ENCODE assay signal across 24 mouse cellular contexts in the genomic region with DNA sequence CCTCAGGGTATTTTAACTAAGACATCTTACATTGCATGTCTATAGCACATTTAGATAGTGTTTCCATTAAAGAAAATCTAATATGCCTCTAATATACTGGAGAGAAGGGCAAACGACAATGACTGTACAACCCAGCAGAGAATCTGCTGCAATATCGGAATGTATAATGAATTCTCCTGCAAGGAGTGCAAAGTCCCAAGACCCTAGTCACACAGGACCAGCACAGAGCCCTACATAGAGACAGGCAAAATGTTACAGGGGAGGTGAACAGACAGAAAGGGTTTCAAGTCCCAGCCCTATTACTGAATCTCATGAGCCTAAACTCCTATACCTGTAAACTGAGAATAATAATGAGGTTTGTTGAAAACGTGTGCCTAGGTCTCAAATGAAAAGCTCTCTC. TPM values are rescaled to one million over a fixed set of nuclear protein-coding genes. Genes with fewer than 3 reads are reported as not detected.
DNase-seq lines count a peak whose midpoint lies in the region; ATAC-seq lines count a peak whose summit lies in the region.
"Had no signal": no experiment of that assay in that cellular context is flagged by ENCODE, and none has a peak within 500 bp of the region (broad histone marks: within the 10 kb centered on the region; RNA-seq: fewer than 3 reads in every experiment).

No protein-coding gene starts in this region.

- H3K4me3 ChIP-seq in forebrain, embryonic 12.5 days (replicated peaks): no peak overlapping the region
- no peak overlapping the region for H3K4me3 ChIP-seq in forebrain, embryonic 11.5 days (ENCODE audit: low read depth, low read length)
- H3K4me3 ChIP-seq in forebrain, embryonic 16.5 days (replicated peaks; ENCODE audit: low read length): no peak overlapping the region
- no peak overlapping the region for H3K4me3 ChIP-seq in forebrain, embryonic 10.5 days
- H3K4me3 ChIP-seq in midbrain, embryonic 13.5 days (replicated peaks): no peak overlapping the region
- no peak overlapping the region for H3K4me3 ChIP-seq in midbrain, embryonic 10.5 days
- no peak overlapping the region for H3K4me3 ChIP-seq in neural tube, embryonic 15.5 days (replicated peaks)
- H3K4me3 ChIP-seq: embryonic facial prominence, embryonic 10.5 days; embryonic facial prominence, embryonic 13.5 days; erythroblast, embryonic 14.5 days; gastrocnemius, adult 2 months; hindbrain, embryonic 12.5 days; intestine, embryonic 15.5 days had no signal

- no peak overlapping the region for H3K4me2 ChIP-seq in forebrain, embryonic 12.5 days
- no peak overlapping the region for H3K4me2 ChIP-seq in forebrain, embryonic 11.5 days (ENCODE audit: low read depth, low read length, severe bottlenecking)
- H3K4me2 ChIP-seq in forebrain, embryonic 16.5 days (ENCODE audit: low read length): no peak overlapping the region
- H3K4me2 ChIP-seq in midbrain, embryonic 13.5 days (replicated peaks): no peak overlapping the region
- H3K4me2 ChIP-seq in neural tube, embryonic 15.5 days: no peak overlapping the region
- H3K4me2 ChIP-seq: embryonic facial prominence, embryonic 13.5 days; heart, embryonic 11.5 days; hindbrain, embryonic 12.5 days; intestine, embryonic 15.5 days had no signal

- H3K36me3 ChIP-seq in forebrain, embryonic 12.5 days (replicated peaks): no peaks in the 10 kb centered on the region
- H3K36me3 ChIP-seq in forebrain, embryonic 11.5 days (ENCODE audit: control insufficient read depth, insufficient read depth, low read length): no peaks in the 10 kb centered on the region
- no peaks in the 10 kb centered on the region for H3K36me3 ChIP-seq in forebrain, embryonic 16.5 days (ENCODE audit: control insufficient read depth, insufficient read depth)
- H3K36me3 ChIP-seq in forebrain, embryonic 10.5 days (replicated peaks): no peaks in the 10 kb centered on the region
- no peaks in the 10 kb centered on the region for H3K36me3 ChIP-seq in midbrain, embryonic 13.5 days
- H3K36me3 ChIP-seq in midbrain, embryonic 10.5 days: no peaks in the 10 kb centered on the region
- no peaks in the 10 kb centered on the region for H3K36me3 ChIP-seq in neural tube, embryonic 15.5 days
- H3K36me3 ChIP-seq: embryonic facial prominence, embryonic 10.5 days; embryonic facial prominence, embryonic 13.5 days; hindbrain, embryonic 12.5 days; intestine, embryonic 15.5 days had no signal

- no peaks in the 10 kb centered on the region for H3K4me1 ChIP-seq in forebrain, embryonic 12.5 days
- H3K4me1 ChIP-seq in forebrain, embryonic 11.5 days (replicated peaks; ENCODE audit: control insufficient read depth, insufficient read depth, low read length): no peaks in the 10 kb centered on the region
- H3K4me1 ChIP-seq in forebrain, embryonic 16.5 days (replicated peaks; ENCODE audit: control insufficient read depth, insufficient read depth, low read length): peaks cover 4% of the 10 kb centered on the region; the same call in 1 of the 2 replicates
- 0 out of 2 replicates have a peak, but pooled peaks cover 5% of the 10 kb centered on the region for H3K4me1 ChIP-seq in forebrain, embryonic 10.5 days
- H3K4me1 ChIP-seq in midbrain, embryonic 13.5 days (replicated peaks): 0 out of 2 replicates have a peak, but pooled peaks cover 7% of the 10 kb centered on the region
- H3K4me1 ChIP-seq in midbrain, embryonic 10.5 days: no peaks in the 10 kb centered on the region
- H3K4me1 ChIP-seq in neural tube, embryonic 15.5 days: peaks cover 5% of the 10 kb centered on the region
- H3K4me1 ChIP-seq: embryonic facial prominence, embryonic 10.5 days; embryonic facial prominence, embryonic 13.5 days; hindbrain, embryonic 12.5 days had no signal

- no peak overlapping the region for H3K9ac ChIP-seq in forebrain, embryonic 12.5 days
- H3K9ac ChIP-seq in forebrain, embryonic 11.5 days (ENCODE audit: low read length): no peak overlapping the region
- H3K9ac ChIP-seq in forebrain, embryonic 16.5 days (replicated peaks; ENCODE audit: low read depth, low read length): no peak overlapping the region
- no peak overlapping the region for H3K9ac ChIP-seq in midbrain, embryonic 13.5 days (replicated peaks)
- no peak overlapping the region for H3K9ac ChIP-seq in neural tube, embryonic 15.5 days (replicated peaks)
- H3K9ac ChIP-seq: embryonic facial prominence, embryonic 13.5 days; hindbrain, embryonic 12.5 days; intestine, embryonic 15.5 days had no signal

- 68% methylated on average over 3 of the region's 3 CpGs for WGBS in forebrain, embryonic 12.5 days
- WGBS in forebrain, embryonic 11.5 days: 81% methylated on average over 3 of the region's 3 CpGs
- 63% methylated on average over 3 of the region's 3 CpGs for WGBS in forebrain, embryonic 16.5 days
- 84% methylated on average over 3 of the region's 3 CpGs for WGBS in forebrain, embryonic 10.5 days
- 74% methylated on average over 3 of the region's 3 CpGs for WGBS in midbrain, embryonic 13.5 days
- 83% methylated on average over 3 of the region's 3 CpGs for WGBS in midbrain, embryonic 10.5 days
- 49% methylated on average over 3 of the region's 3 CpGs for WGBS in neural tube, embryonic 15.5 days

- H3K27ac ChIP-seq in forebrain, embryonic 12.5 days: peak overlapping the region; percentile 50; the same call in 1 of the 2 replicates
- no peak overlapping the region for H3K27ac ChIP-seq in forebrain, embryonic 11.5 days (ENCODE audit: low read depth, low read length)
- no peak overlapping the region for H3K27ac ChIP-seq in forebrain, embryonic 16.5 days (ENCODE audit: low read length)
- no peak overlapping the region for H3K27ac ChIP-seq in forebrain, embryonic 10.5 days
- H3K27ac ChIP-seq in midbrain, embryonic 13.5 days: 0 out of 2 replicates have a peak overlapping the region, but pooled peaks have one; percentile 47
- no peak overlapping the region for H3K27ac ChIP-seq in midbrain, embryonic 10.5 days (replicated peaks)
- no peak overlapping the region for H3K27ac ChIP-seq in neural tube, embryonic 15.5 days (replicated peaks)
- H3K27ac ChIP-seq: embryonic facial prominence, embryonic 10.5 days; embryonic facial prominence, embryonic 13.5 days; gastrocnemius, adult 2 months; hindbrain, embryonic 12.5 days; intestine, embryonic 15.5 days had no signal

- H3K9me3 ChIP-seq in forebrain, embryonic 12.5 days: no peaks in the 10 kb centered on the region
- no peaks in the 10 kb centered on the region for H3K9me3 ChIP-seq in forebrain, embryonic 11.5 days (ENCODE audit: control insufficient read depth, low read length)
- H3K9me3 ChIP-seq in forebrain, embryonic 16.5 days (ENCODE audit: control insufficient read depth, low read length): no peaks in the 10 kb centered on the region
- no peaks in the 10 kb centered on the region for H3K9me3 ChIP-seq in forebrain, embryonic 10.5 days
- H3K9me3 ChIP-seq in midbrain, embryonic 13.5 days: no peaks in the 10 kb centered on the region
- H3K9me3 ChIP-seq in midbrain, embryonic 10.5 days (replicated peaks): no peaks in the 10 kb centered on the region
- H3K9me3 ChIP-seq in neural tube, embryonic 15.5 days (replicated peaks): no peaks in the 10 kb centered on the region
- H3K9me3 ChIP-seq: embryonic facial prominence, embryonic 10.5 days; embryonic facial prominence, embryonic 13.5 days; hindbrain, embryonic 12.5 days; intestine, embryonic 15.5 days had no signal

- H3K27me3 ChIP-seq in forebrain, embryonic 12.5 days: no peaks in the 10 kb centered on the region
- no peaks in the 10 kb centered on the region for H3K27me3 ChIP-seq in forebrain, embryonic 11.5 days (ENCODE audit: control insufficient read depth, insufficient read depth, low read length)
- no peaks in the 10 kb centered on the region for H3K27me3 ChIP-seq in forebrain, embryonic 16.5 days (replicated peaks; ENCODE audit: control insufficient read depth, insufficient read depth, low read length)
- no peaks in the 10 kb centered on the region for H3K27me3 ChIP-seq in forebrain, embryonic 10.5 days (ENCODE audit: poor library complexity, severe bottlenecking)
- no peaks in the 10 kb centered on the region for H3K27me3 ChIP-seq in midbrain, embryonic 13.5 days
- no peaks in the 10 kb centered on the region for H3K27me3 ChIP-seq in midbrain, embryonic 10.5 days (ENCODE audit: low read depth, poor library complexity, severe bottlenecking)
- no peaks in the 10 kb centered on the region for H3K27me3 ChIP-seq in neural tube, embryonic 15.5 days (replicated peaks)
- H3K27me3 ChIP-seq: embryonic facial prominence, embryonic 13.5 days; hindbrain, embryonic 12.5 days; intestine, embryonic 15.5 days had no signal

- DNase-seq in forebrain, embryonic 11.5 days (ENCODE audit: low spot score): no peak
- no peak for DNase-seq in forebrain, embryonic 10.5 days (ENCODE audit: extremely low spot score, low spot score)
- DNase-seq in midbrain, embryonic 10.5 days (ENCODE audit: low spot score): no peak
- no peak for DNase-seq in neural tube, embryonic 10.5 days (ENCODE audit: extremely low spot score, low spot score)
- DNase-seq: adrenal gland, adult 8-10 months; adrenal gland, postnatal 25 days; cerebellum, adult 11-12 months; cerebellum, adult 8-10 months; cerebellum, postnatal 36 days; embryo, embryonic 11 days; gastrocnemius, adult 2 months; gastrocnemius, postnatal 14 days; heart, adult 11 months had no signal

- ATAC-seq in forebrain, embryonic 12.5 days (ENCODE audit: low FRiP score): peak; percentile 49
- ATAC-seq in forebrain, embryonic 11.5 days (replicated peaks; ENCODE audit: low FRiP score): no peak
- 0 out of 2 replicates have a peak, but pooled peaks have one; percentile 3 for ATAC-seq in forebrain, embryonic 16.5 days
- peak; percentile 60 for ATAC-seq in midbrain, embryonic 13.5 days
- ATAC-seq in neural tube, embryonic 15.5 days (ENCODE audit: low FRiP score): 0 out of 2 replicates have a peak, but pooled peaks have one; percentile 21
- ATAC-seq: activated CD4-positive, CD25-positive, alpha-beta regulatory T cell, adult 4 months; intestine, embryonic 15.5 days had no signal

RNA-seq across cellular contexts. Expression of gene Pde1c, which starts 13.1 kb away (rescaled TPM):
- 9.3 and 9.7 TPM in 2 replicates for polyA plus RNA-seq in forebrain, embryonic 12.5 days (2016; fragmentation: Nextera tagmentation; extraction: Ambion mirVana)
- polyA plus RNA-seq in forebrain, embryonic 11.5 days (2014; fragmentation: Nextera tagmentation; extraction: Ambion mirVana): 4.6 and 6.2 TPM in 2 replicates
- polyA plus RNA-seq in forebrain, embryonic 16.5 days (2015; fragmentation: Nextera tagmentation; extraction: Ambion mirVana): 7.8 and 8.0 TPM in 2 replicates
- 2.8 and 2.9 TPM in 2 replicates for polyA plus RNA-seq in forebrain, embryonic 10.5 days (2016; fragmentation: Nextera tagmentation; extraction: Ambion mirVana)
- polyA plus RNA-seq in midbrain, embryonic 13.5 days (2015; fragmentation: Nextera tagmentation; extraction: Ambion mirVana): 7.1 and 9.1 TPM in 2 replicates
- 3.4 and 5.3 TPM in 2 replicates for polyA plus RNA-seq in midbrain, embryonic 10.5 days (2016; fragmentation: Nextera tagmentation; extraction: Ambion mirVana)
- polyA plus RNA-seq in neural tube, embryonic 15.5 days (2015; fragmentation: Nextera tagmentation; extraction: Ambion mirVana): 6.4 and 8.3 TPM in 2 replicates

Comparison
In these comparisons a context has a peak if more than half of its experiments do, and no peak if none do; other contexts are left out.
1. H3K27ac ChIP-seq: peak in forebrain, embryonic 12.5 days (single experiment) and midbrain, embryonic 13.5 days (single experiment); none in forebrain, embryonic 11.5 days (single experiment), forebrain, embryonic 16.5 days (single experiment), forebrain, embryonic 10.5 days (single experiment), midbrain, embryonic 10.5 days (single experiment) and neural tube, embryonic 15.5 days (single experiment).